Mouse (Mus musculus) lung, embryonic 15.5 days (tissue): ENCODE results near the gene Dbt. TPM values are rescaled to one million over a fixed set of nuclear protein-coding genes. Genes with fewer than 3 reads are reported as not detected.

ENCODE experiments used
- ATAC-seq: fragments of 200-750 bp; cut with Nextera tagmentation; 2 replicates; pipeline ENCODE4 v1.8.0; 2017; ENCODE audit warnings: moderate number of reproducible peaks, borderline replicate concordance; ENCODE audit not compliant: low FRiP score, low TSS enrichment; ENCODE audit errors: extremely low read depth
- H3K27ac ChIP-seq: fragments of 300-500 bp; sonication (generic); 2 replicates; pipeline ENCODE4 v1.5.1; 2015; ENCODE audit warnings: moderate library complexity, mild to moderate bottlenecking, inconsistent platforms
- H3K27me3 ChIP-seq: fragments of 300-500 bp; sonication (generic); 2 replicates; pipeline ENCODE4 v1.6.1; 2015; ENCODE audit warnings: inconsistent platforms
- H3K36me3 ChIP-seq: fragments of 300-500 bp; sonication (generic); 2 replicates; pipeline ENCODE4 v1.6.1; 2015; ENCODE audit warnings: inconsistent platforms
- H3K4me1 ChIP-seq: fragments of 300-500 bp; sonication (generic); 2 replicates; pipeline ENCODE4 v1.6.1; 2015; ENCODE audit warnings: inconsistent platforms
- H3K4me2 ChIP-seq: fragments of 300-500 bp; sonication (generic); 2 replicates; pipeline ENCODE4 v1.6.1; 2015; ENCODE audit warnings: inconsistent platforms, mild to moderate bottlenecking, moderate library complexity
- H3K4me3 ChIP-seq: fragments of 300-500 bp; sonication (generic); 2 replicates; pipeline ENCODE4 v1.5.1; 2015; ENCODE audit warnings: mild to moderate bottlenecking, inconsistent platforms
- H3K9ac ChIP-seq: fragments of 300-500 bp; sonication (generic); 2 replicates; pipeline ENCODE4 v1.6.1; 2015; ENCODE audit warnings: inconsistent platforms
- H3K9me3 ChIP-seq: fragments of 300-500 bp; sonication (generic); 2 replicates; pipeline ENCODE4 v1.6.1; 2016; ENCODE audit warnings: inconsistent platforms
- WGBS: fragments of 180-500 bp; shearing (Covaris S2); methylation state at CpG from one replicate; pipeline ENCODE4 v1.1.7; 2015; 5-methylcytosine and 5-hydroxymethylcytosine counted together
- polyA plus RNA-seq: library from polyadenylated mRNA; unstranded; fragments of >200 nt; fragmentation: Nextera tagmentation; extraction: Ambion mirVana; gene quantifications from 2 replicates; pipeline ENCODE4 v1.2.1, GENCODE M21; 2015

Gene Dbt
- polyA plus RNA-seq, 1 experiment from 2014 or later: 17.3 TPM

DNA sequence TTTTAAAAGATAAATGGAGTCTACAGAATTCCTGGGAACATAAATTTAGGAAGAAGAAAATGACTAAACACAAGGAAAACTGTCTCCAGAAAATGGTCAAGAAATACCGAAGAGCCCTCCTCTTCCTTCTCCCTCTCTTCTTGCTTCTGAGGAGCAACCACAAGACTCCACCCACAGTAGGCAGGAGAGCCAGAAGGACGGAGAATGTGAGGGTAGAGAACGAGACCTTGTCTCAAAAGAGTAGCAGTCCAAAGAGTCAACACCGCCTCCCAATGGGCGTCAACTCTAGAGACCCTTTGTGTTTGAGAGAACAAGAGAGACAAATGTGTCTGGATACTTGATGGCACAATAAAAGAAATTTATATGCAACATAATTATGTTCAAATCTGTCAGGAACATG lies 19.2 kb upstream of the Dbt start:
- Histone ChIP-seq H3K4me2 (no peak overlapping the region), H3K27me3 (no peaks in the 10 kb centered on the region), H3K36me3 (peaks cover 78% of the 10 kb centered on the region), H3K27ac (no peak overlapping the region), H3K4me1 (no peaks in the 10 kb centered on the region), H3K9me3 (no peaks in the 10 kb centered on the region), H3K4me3 (no peak overlapping the region), H3K9ac (no peak overlapping the region)
- ATAC-seq: no peak
- 60% methylated on average over 5 of the region's 5 CpGs for WGBS

DNA sequence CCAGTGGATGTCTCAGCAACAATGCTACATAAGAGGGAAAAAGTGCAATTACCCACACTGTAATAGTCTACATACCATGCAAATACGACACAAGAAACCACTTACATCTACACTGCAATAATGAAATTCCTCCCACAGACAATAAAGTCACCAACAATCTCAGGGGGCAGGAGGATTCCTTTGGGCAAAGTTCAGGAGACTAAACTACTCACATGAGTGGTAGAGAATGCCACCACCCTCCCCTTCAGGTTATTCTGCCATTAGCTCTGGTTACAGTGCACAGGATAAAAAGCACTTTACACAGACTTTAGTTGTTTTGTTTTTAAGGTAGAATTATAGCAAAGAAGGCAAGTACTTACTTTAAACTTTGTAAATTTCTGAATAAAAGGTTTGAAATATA lies 17.2 kb upstream of the Dbt start:
- no peaks in the 10 kb centered on the region for H3K27me3 ChIP-seq
- no peak overlapping the region for H3K27ac ChIP-seq
- H3K36me3 ChIP-seq: peaks cover 76% of the 10 kb centered on the region
- no peaks in the 10 kb centered on the region for H3K4me1 ChIP-seq
- no peak for ATAC-seq
- no peak overlapping the region for H3K4me2 ChIP-seq
- no peaks in the 10 kb centered on the region for H3K9me3 ChIP-seq
- 79% methylated on average over 1 of the region's 1 CpGs for WGBS
- no peak overlapping the region for H3K9ac ChIP-seq
- no peak overlapping the region for H3K4me3 ChIP-seq

DNA sequence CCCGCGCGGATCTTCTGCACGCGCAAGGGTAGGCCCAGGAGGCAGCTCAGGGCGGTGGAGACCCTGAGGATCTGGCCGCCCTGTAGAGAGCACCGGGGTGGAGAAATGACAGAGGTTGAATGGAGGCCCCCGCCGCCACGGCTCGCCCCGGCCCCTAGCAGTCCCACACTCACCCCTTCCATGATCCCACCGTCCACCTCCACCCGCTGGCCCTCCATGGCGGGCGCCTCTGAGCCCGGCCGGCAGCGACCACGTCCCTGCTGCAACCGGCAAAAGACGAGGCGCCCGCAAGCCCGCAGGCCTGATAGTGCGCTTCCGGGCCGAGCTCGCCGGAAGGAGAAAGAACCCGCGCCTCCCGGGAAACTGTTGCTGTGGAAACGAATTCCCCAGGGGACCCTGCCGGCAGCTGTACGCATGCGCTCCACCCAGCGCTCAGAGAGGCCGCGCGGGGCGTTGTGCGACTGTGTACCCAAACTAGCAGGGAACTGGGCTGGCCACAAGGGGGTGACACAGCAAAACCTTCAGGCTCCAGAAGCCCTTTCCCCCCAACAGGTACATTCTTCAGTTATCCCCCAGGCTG lies 5.0 kb upstream of the Dbt start, which contains the start of gene Rtca:
Rtca (minus strand) TSS at position 437 of the 580 bp plus-strand sequence.
- Histone ChIP-seq H3K4me2 (peak within 1 kb of the TSS; percentile 74), H3K9ac (peak within 1 kb of the TSS; percentile 80), H3K36me3 (peaks cover 22% of the 10 kb centered on the region), H3K4me3 (peak within 1 kb of the TSS; percentile 91), H3K4me1 (peaks cover 14% of the 10 kb centered on the region), H3K9me3 (no peaks in the 10 kb centered on the region), H3K27ac (peak within 1 kb of the TSS; percentile 54), H3K27me3 (no peaks in the 10 kb centered on the region)
- WGBS: under 1% methylated on average over 44 of the region's 44 CpGs
- peak; percentile 96 for ATAC-seq

DNA sequence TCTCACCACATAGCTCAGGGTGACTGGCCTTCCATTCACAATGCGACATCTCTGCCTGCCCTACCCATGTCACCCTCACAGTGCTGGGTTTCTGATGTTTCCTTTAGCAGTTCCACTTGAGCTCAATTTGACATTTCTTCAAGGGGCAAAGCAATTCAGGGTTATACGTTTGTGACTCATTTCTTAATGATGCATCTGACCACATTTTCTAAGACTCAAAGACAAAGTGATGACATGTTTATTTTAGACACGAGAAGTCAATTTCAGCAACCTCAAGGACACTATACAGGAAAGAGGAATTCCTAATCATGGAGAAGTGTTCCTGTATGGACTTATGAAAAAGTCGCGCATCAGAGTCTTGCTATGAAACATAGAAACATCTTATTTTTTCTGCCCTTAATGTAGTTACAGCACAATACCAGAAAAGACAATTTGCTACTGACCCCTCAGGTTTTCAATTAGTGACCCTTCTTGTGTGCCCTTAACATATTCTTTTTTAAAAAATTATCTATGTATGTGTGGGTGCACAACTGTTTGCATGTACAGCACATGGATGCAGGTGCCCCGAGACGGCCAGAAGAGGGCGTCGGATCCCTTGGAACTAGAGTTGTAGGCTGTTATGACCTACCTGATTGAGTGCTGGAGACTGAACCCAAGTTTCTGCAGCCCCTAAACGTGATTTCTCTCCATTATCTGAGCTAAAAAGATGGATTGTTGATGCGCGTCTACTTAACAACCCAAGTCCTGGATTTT lies 543 bp upstream of the Dbt start:
- Histone ChIP-seq H3K27ac (no peak overlapping the region), H3K4me2 (peak overlapping the region; percentile 74), H3K27me3 (no peaks in the 10 kb centered on the region), H3K4me1 (peaks cover 9% of the 10 kb centered on the region), H3K36me3 (no peaks in the 10 kb centered on the region), H3K9ac (no peak overlapping the region), H3K9me3 (no peaks in the 10 kb centered on the region), H3K4me3 (peak overlapping the region; percentile 52)
- WGBS: 32% methylated on average over 12 of the region's 12 CpGs
- ATAC-seq: peak; percentile 0; the same call in 1 of the 2 replicates

DNA sequence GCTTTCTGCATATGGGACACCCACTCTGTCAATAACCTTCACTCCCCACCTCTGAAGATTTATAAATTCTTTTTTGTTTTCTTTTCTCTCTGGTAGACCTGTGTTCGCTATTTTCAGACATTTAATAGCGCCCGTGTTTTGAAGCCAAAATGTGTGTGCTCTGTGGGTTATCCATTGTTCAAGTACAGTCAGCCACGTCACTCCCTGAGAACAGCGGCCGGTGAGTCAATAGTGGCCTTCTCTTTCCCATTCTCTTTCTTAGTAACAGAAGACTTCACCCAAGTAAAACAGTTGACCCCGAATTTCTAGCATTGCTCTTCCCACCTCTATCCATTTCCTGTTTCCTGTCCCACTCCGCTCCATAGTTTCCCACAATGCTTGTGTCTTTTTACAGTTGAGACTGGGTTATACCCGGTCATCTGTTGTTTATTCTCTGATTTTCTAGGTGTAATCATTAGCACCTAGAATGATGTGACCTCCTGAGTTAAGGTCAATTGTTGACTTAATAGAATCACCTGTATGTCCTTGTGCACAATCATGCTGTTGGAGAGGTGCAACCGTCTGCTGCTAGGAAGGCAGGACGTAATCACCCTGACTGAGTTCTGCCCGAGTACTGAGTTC lies 7.4 kb downstream of the Dbt start:
- H3K9me3 ChIP-seq: no peaks in the 10 kb centered on the region
- 67% methylated on average over 12 of the region's 12 CpGs for WGBS
- H3K4me3 ChIP-seq: no peak overlapping the region
- no peaks in the 10 kb centered on the region for H3K27me3 ChIP-seq
- no peak overlapping the region for H3K4me2 ChIP-seq
- H3K9ac ChIP-seq: no peak overlapping the region
- H3K27ac ChIP-seq: no peak overlapping the region
- H3K4me1 ChIP-seq: no peaks in the 10 kb centered on the region
- no peaks in the 10 kb centered on the region for H3K36me3 ChIP-seq
- no peak for ATAC-seq

DNA sequence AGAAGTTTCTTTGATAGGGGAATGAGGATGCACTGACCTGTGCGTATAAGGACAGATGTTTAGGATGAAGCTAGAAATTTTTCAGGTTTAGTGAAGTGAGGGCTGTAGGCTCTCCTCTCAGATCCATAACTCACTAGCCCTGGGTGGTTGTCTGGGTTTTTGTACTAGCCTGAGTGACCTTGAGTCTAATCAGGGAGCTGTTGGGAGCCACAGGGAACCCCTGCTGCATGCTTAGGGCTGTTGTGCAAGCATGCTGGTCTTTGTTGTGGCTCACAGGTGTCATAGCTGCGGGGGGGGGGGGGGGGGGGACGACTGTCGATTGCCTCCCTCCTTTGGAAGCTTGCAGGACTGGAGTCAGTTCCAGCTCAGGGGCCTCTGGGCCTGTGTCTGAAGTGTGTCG lies 16.9 kb downstream of the Dbt start:
- WGBS: 56% methylated on average over 4 of the region's 5 CpGs
- ATAC-seq: no peak
- Histone ChIP-seq H3K4me1 (no peaks in the 10 kb centered on the region), H3K4me3 (no peak overlapping the region), H3K9me3 (no peaks in the 10 kb centered on the region), H3K4me2 (no peak overlapping the region), H3K36me3 (peaks cover 7% of the 10 kb centered on the region), H3K27ac (no peak overlapping the region), H3K9ac (no peak overlapping the region), H3K27me3 (no peaks in the 10 kb centered on the region)

DNA sequence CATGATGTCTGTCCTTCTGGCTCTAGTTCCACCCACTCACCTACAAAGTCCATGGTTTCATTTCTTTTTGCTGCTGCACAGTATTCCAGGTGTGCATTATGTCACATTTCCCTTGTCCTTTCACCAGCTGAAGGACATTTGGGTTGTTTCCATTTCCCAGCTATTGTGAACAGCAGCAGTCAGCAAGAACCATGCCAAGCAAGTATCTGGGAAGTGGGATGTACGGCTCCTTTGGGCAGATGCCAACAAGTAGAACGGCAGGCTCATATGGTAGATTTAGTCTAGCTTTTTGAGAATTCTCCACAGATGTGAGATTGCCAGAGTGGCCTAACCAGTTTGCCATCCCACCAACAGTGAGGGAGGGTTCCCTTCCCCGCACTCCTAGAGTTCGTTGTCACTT lies 18.0 kb downstream of the Dbt start:
- no peaks in the 10 kb centered on the region for H3K9me3 ChIP-seq
- no peak overlapping the region for H3K9ac ChIP-seq
- no peak overlapping the region for H3K4me3 ChIP-seq
- WGBS: 52% methylated on average over 4 of the region's 4 CpGs
- H3K4me2 ChIP-seq: no peak overlapping the region
- no peak for ATAC-seq
- H3K27me3 ChIP-seq: no peaks in the 10 kb centered on the region
- H3K36me3 ChIP-seq: peaks cover 9% of the 10 kb centered on the region
- H3K27ac ChIP-seq: no peak overlapping the region
- no peaks in the 10 kb centered on the region for H3K4me1 ChIP-seq

DNA sequence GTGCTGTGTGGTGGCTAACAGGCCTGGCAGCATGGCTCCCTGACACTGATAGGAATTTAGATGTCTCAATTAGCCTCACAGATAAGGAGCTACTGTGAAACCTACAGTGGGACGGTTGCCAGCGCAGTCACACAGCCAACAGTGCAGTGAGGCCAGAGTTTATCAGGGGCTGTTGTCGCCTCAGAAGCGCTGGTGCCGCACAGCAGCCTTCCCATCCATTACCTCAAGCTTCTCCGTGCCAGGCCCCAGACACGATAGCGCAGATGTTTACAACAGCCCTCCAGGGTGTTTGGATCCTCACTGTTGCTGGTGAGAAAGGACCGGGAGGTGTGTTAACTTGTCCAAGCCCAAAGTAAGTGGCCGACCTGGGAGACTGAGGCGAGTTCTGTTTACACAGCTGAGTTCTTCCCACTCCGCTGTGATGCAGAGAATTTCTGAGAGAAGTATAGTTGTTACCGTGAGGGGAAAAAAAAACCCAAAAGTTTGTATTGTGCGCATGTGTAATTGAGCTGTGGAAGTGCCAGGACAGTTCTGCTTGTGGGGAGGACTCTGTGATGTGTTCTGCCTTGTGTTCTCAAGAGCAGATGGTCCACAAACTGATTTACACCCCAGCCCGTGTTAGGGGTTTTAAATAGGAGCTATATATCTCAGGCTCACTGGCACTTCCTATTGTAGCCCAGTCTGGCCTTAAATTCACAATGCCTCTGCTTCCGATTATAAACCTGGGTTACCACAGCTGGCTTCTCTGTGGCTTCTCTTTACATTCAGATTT lies 23.7 kb downstream of the Dbt start:
- peaks cover 22% of the 10 kb centered on the region for H3K36me3 ChIP-seq
- H3K4me3 ChIP-seq: no peak overlapping the region
- no peak overlapping the region for H3K9ac ChIP-seq
- no peaks in the 10 kb centered on the region for H3K9me3 ChIP-seq
- H3K4me2 ChIP-seq: no peak overlapping the region
- H3K27me3 ChIP-seq: no peaks in the 10 kb centered on the region
- WGBS: 45% methylated on average over 16 of the region's 16 CpGs
- H3K4me1 ChIP-seq: no peaks in the 10 kb centered on the region
- 0 out of 2 replicates have a peak, but pooled peaks have one; percentile 14 for ATAC-seq
- H3K27ac ChIP-seq: no peak overlapping the region

DNA sequence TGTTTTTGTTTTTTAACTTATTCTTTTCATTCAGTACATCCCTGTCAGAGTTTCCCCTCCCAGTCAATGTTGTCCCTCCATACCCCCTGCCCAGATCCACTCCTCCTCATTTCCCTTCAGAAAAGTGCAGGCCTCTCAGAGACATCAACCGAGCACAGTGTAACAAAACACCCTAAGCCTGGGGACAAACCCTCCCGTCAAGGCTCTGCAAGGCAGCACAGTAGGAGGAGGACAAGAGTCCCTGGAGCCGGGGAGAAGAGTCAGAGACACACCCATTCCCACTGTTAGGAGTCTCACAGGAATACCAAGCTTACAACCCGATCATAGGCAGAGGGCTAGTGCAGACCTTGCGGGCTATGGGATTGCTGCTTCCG lies 24.3 kb downstream of the Dbt start:
- no peak overlapping the region for H3K9ac ChIP-seq
- H3K4me1 ChIP-seq: no peaks in the 10 kb centered on the region
- no peak overlapping the region for H3K27ac ChIP-seq
- peaks cover 23% of the 10 kb centered on the region for H3K36me3 ChIP-seq
- ATAC-seq: no peak
- H3K9me3 ChIP-seq: no peaks in the 10 kb centered on the region
- H3K27me3 ChIP-seq: no peaks in the 10 kb centered on the region
- no peak overlapping the region for H3K4me2 ChIP-seq
- WGBS: 62% methylated on average over 6 of the region's 6 CpGs
- H3K4me3 ChIP-seq: no peak overlapping the region

DNA sequence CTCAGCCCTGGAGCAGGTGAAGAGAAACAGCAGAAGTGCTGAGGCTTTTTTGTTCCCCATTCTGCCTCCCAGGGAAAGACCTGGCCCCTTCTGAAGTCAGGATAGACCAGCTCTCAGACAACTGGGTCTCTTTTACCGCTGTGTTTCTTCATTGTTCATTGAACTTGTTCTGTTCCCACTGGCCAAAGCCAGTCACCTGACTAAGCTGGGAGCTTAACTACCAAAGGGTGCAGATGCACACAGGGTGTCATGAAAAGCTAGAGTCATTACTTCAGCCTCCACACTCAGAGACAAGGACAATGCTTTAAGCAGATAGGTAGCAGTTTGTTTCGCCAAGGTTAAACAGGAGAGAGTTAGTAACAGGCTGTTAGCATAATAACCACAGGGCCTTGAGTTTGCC lies 29.2 kb downstream of the Dbt start:
- no peak overlapping the region for H3K4me2 ChIP-seq
- H3K27me3 ChIP-seq: no peaks in the 10 kb centered on the region
- no peak overlapping the region for H3K4me3 ChIP-seq
- no peak overlapping the region for H3K9ac ChIP-seq
- no peaks in the 10 kb centered on the region for H3K9me3 ChIP-seq
- H3K27ac ChIP-seq: no peak overlapping the region
- 78% methylated on average over 2 of the region's 2 CpGs for WGBS
- no peaks in the 10 kb centered on the region for H3K4me1 ChIP-seq
- ATAC-seq: no peak
- peaks cover 28% of the 10 kb centered on the region for H3K36me3 ChIP-seq

DNA sequence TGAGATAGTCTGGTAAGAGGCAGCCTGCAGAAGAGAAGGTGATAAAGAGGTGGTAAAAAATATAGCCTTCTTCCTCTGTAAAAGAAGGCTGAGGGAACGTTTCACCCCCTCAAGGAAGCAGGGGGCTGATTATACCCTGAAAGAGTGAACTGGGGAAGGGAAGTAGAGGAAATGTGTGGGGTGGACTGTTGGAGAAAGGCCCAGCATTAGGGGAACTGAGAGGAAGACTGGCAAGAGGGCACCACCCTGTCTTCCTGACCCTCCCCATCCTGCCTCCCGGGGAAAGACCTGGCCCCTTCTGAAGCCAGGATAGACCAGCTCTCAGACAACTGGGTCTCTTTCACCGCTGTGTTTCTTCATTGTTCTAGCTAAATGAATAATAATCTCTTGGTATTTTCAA lies 29.7 kb downstream of the Dbt start:
- 81% methylated on average over 3 of the region's 3 CpGs for WGBS
- no peak overlapping the region for H3K9ac ChIP-seq
- no peaks in the 10 kb centered on the region for H3K4me1 ChIP-seq
- no peak overlapping the region for H3K4me3 ChIP-seq
- H3K4me2 ChIP-seq: no peak overlapping the region
- H3K9me3 ChIP-seq: no peaks in the 10 kb centered on the region
- peaks cover 25% of the 10 kb centered on the region for H3K36me3 ChIP-seq
- no peaks in the 10 kb centered on the region for H3K27me3 ChIP-seq
- no peak for ATAC-seq
- no peak overlapping the region for H3K27ac ChIP-seq

DNA sequence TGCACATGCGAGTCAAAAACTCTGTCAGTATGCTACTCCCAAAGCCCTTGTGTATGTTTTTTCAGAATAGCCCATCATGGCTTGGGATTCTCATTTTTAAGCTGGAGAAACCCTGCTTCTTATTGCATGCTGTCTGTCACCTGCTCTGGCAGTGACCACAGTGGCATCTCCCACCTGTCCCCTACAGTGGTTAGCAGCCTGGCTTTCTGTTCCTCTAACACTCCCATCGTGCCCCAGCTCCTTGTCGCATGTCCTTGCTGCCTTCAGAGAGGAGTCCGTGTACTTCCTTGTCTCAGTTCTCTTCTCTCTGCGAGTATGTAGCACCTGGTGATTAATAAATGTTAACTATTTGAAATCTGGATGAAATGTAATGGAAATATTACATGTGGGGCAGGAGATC lies 34.6 kb downstream of the Dbt start:
- no peak for ATAC-seq
- Histone ChIP-seq H3K4me1 (no peaks in the 10 kb centered on the region), H3K4me2 (no peak overlapping the region), H3K36me3 (peaks cover 21% of the 10 kb centered on the region), H3K4me3 (no peak overlapping the region), H3K9me3 (no peaks in the 10 kb centered on the region), H3K9ac (no peak overlapping the region), H3K27me3 (no peaks in the 10 kb centered on the region), H3K27ac (no peak overlapping the region)
- WGBS: 80% methylated on average over 5 of the region's 5 CpGs
